Mouse (Mus musculus) heart, postnatal 36 days (tissue): ENCODE results near the gene S100b. TPM values are rescaled to one million over a fixed set of nuclear protein-coding genes. Genes with fewer than 3 reads are reported as not detected.
A peak's percentile ranks its signal among the peaks of the same experiment; 100 is the strongest.

ENCODE experiments used
- DNase-seq, 2 experiments: peaks; one replicate each; pipeline ENCODE4 v3.0.0; 2021 to 2022
- intact Hi-C: fragments of 180-260 bp; cut with DNase I; formaldehyde crosslinking; loops from one replicate; pipeline ENCODE4 v1.15.1; 2025
- total RNA-seq, 2 experiments: library from RNA; stranded (reverse); gene quantifications; 2 replicates each; pipeline ENCODE4 v1.2.3; 2021

The S100b gene
- 1 to 10 TPM; 1.4 to 1.6 TPM for total RNA-seq

- peak in 1 of 2 experiments; percentile 18 for DNase-seq
- intact Hi-C loops = no loop called here
Measured at GRCm38 (mm10) chr10:76253536-76253935, at the start of gene S100b. TSS of gene S100b (plus strand) at chr10:76253853.

- intact Hi-C loops = loop anchor here (10.0 kb wide), 1 partner anchor 323 kb away; no protein-coding TSS in a partner anchor
Measured at GRCm38 (mm10) chr10:76207262-76207796, 46.3 kb upstream of the S100b start.

DNA sequence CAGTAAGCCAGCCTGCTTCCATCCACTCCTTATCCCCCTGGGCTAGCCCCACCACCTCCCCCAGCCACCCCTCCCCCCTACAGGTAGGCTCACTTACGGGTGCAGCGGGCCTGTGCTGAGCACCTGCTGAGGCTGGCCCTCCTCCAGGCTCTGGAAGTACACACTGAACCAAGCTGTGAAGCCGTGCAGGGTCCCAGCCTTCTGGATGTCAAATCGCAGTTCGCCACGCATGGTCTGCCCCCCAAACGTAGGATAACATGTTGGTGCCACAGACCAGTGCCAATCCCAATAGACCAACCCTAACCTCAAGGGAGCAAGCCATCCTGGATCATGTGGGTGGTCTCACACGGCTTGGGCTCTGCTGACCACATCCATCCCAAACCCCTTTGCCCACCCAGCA lies 44.4 kb upstream of the S100b start:
- intact Hi-C loops = loop anchor here (10.0 kb wide), 1 partner anchor 324 kb away; no protein-coding TSS in a partner anchor
- DNase-seq = no peak

More at GRCm38 (mm10) chr10:76207262-76207796, 46.3 kb upstream of the S100b start:
- DNase-seq = no peak

DNA sequence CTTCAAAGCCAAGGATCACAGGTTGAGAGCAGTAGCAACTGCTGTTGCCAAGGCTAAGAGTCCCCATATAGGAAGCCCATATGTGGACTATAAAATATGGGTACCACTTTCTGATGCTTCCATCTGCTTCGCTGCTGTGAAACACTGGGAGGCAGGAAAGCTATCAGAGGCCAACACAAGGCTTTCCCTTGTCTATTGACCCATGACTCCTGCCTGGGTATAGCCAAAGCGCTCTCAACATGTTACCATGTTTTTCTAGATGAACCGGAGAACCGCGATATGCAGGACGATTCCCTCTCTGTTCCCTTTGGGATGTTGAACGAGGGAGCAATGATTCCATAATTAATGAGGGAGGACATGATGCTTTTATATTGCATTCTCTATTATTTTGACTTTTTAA lies 42.8 kb upstream of the S100b start:
- intact Hi-C loops = no loop called here
- no peak for DNase-seq

DNA sequence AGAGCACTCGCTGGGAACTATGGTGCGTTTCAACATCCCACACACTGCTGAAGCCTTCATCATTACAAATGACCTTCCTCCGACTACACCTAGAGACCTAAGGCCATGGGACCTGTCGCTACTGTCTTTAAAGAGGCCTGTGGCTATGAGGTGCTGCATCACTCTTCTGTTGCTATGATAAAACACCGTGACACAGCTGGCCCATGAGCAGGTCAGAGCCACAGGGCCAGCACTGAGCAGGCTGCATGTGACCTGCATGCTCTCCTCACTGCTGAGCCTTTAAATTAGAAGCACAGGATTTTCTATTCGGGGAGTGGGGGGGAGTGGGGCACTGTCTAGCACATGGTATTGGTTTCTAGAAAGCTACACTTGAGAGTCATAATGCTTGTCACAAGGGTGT lies 41.5 kb upstream of the S100b start:
- DNase-seq = no peak

GRCm38 (mm10) chr10:76214161-76214560 lies 39.5 kb upstream of the S100b start:
- no peak for DNase-seq

More for the DNA sequence above, 41.5 kb upstream of the S100b start:
- intact Hi-C loops = no loop called here

GRCm38 (mm10) chr10:76217056-76217455 lies 36.6 kb upstream of the S100b start:
- intact Hi-C loops = no loop called here
- DNase-seq = no peak

More at GRCm38 (mm10) chr10:76214161-76214560, 39.5 kb upstream of the S100b start:
- intact Hi-C loops = no loop called here

DNA sequence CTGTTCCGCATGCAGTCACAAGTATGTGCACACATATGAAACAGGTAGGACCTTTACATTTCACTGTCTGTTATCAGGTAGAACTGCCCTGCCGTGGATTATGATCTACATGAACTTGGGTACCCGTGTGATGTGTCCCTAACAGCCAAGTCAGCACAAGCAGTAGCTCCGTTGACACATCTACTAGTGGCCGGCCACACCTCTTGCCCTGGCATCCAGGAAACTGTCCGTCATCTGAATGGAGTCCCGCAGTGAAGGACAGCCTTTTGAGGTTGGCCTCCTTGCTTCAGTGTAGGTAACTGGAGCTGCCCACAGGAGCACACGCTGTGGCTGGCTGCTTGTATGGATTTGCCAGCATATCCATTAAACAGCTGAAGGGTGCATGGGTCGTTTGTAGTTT lies 35.4 kb upstream of the S100b start:
- intact Hi-C loops = no loop called here
- DNase-seq = no peak

GRCm38 (mm10) chr10:76225944-76226343 lies 27.7 kb upstream of the S100b start:
- intact Hi-C loops = no loop called here
- no peak for DNase-seq

DNA sequence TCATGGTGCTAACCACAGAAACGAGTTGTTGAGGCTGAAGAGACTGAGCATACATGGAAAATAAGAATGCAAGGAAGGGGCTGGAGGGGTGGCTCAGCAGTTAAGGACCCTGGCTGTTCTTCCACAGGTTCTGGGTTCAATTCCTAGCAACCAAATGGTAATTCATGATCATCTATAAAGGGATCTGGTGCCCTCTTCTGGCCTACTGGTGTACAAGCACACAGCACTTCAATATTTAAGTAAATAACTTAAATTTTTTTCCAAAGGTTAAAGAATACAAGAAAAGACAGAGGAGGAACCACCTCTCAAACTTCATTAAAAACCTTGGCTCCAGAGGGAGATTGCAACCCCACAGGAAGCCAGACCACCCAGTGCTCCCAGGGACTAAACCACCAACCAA lies 24.0 kb upstream of the S100b start:
- no peak for DNase-seq
- intact Hi-C loops = no loop called here

- DNase-seq = peak; percentile 87 to 93
- intact Hi-C loops = no loop called here
Measured at GRCm38 (mm10) chr10:76237341-76238225, 16.1 kb upstream of the S100b start, which contains the start of gene Prmt2. TSS of gene Prmt2 (minus strand) at chr10:76237865.

GRCm38 (mm10) chr10:76239401-76239800 lies 14.3 kb upstream of the S100b start:
- no peak for DNase-seq
- intact Hi-C loops = no loop called here

DNA sequence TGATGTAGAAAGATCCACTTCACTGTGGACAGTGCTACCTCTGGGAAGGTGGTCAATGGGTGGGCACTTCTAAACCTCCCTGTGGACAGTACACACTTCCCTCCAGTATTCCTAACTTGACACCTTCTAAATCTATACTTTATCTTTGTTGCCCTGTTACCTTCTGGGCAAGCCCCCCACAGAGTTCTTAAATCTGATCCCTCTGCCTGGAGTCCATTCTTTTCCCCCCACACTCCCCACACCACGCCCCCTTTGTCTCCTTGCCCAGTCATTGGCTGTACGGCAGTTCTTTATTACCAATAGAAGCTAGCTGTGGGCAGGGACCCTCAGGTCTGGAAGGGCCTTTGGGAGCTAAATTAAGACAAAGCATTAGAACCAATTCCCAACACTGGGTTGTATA lies 8.5 kb upstream of the S100b start:
- DNase-seq = no peak
- intact Hi-C loops = no loop called here

GRCm38 (mm10) chr10:76246601-76247000 lies 7.1 kb upstream of the S100b start:
- intact Hi-C loops = no loop called here
- no peak for DNase-seq

- intact Hi-C loops = no loop called here
- DNase-seq = no peak
Measured at GRCm38 (mm10) chr10:76247960-76248646, 5.5 kb upstream of the S100b start.

DNA sequence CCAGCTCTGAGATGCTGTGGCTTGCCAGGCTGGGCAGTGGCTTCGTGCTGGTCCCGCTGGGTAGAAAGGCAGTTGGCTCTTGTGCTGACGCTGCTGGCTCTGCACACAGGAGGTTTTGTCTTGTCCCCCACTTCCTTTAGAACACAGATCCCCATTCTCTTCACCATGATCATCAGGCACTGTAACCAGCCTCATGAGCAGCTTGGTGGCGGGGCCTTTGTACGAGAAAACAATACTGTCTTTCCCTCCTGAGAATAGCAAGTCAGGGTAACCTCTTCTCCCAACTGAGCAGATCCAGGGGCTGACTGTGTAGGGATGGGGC lies 5.0 kb upstream of the S100b start:
- intact Hi-C loops = no loop called here
- no peak for DNase-seq

DNA sequence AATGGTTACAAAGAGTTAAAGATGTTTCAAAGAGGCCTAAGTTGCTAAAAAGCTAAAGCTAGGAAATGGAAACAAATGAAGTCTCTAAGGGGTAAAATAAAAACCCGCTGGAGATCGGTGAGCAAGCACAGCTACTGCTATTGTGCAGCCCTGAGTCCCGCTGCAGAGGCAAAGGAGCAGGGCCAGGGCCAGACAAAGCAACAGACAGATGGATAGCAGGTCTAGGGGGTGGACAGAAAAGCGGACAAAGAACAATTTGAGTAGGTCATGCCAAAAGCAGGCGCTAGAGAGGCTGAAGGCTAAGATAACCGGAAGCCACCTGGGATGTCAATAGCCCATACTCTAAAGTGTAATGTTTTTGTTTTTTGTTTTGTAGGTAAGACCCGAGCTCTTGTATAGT lies 2.8 kb upstream of the S100b start:
- intact Hi-C loops = no loop called here

DNA sequence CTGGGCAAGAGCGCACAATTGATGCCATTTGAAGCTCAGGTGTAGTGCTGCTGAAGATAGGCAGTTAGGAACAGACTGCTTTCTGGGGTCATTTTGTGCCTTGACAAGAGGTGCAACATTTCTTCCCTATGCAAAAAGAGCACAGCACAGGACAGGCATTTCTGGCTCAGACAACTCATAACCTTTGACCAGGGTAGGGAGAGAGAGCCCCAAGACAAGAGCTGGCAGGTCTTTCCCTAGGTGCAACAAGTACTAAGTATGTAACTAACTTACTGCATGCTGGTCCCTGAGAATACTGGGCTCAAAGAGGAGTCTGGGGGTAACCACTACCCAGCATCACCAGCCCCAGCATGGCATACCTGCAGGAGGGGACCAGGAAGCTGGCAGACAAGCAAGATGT lies 574 bp upstream of the S100b start:
- DNase-seq = no peak
- intact Hi-C loops = no loop called here

More for the DNA sequence above, 2.8 kb upstream of the S100b start:
- DNase-seq = no peak

GRCm38 (mm10) chr10:76255617-76256016 lies 2.0 kb downstream of the S100b start:
- intact Hi-C loops = no loop called here
- DNase-seq = no peak

GRCm38 (mm10) chr10:76257231-76257630 lies 3.6 kb downstream of the S100b start:
- no peak for DNase-seq
- intact Hi-C loops = no loop called here

- DNase-seq = peak; percentile 68 to 76
- intact Hi-C loops = no loop called here
Measured at GRCm38 (mm10) chr10:76257719-76258390, 4.2 kb downstream of the S100b start.
